Comparison of ENCODE assay signal across 16 mouse cellular contexts in genomic region chr4:109655738-109656137, GRCm38 (mm10).
"Had no signal": no experiment of that assay in that cellular context is flagged by ENCODE, and none has a peak within 500 bp of the region (broad histone marks: within the 10 kb centered on the region; RNA-seq: fewer than 3 reads in every experiment).

No protein-coding gene starts in this region.

- H3K4me3 ChIP-seq: midbrain, embryonic 10.5 days; midbrain, embryonic 13.5 days; neural tube, embryonic 13.5 days; neural tube, embryonic 15.5 days had no signal

- H3K27ac ChIP-seq: midbrain, embryonic 10.5 days; midbrain, embryonic 13.5 days; neural tube, embryonic 13.5 days; neural tube, embryonic 15.5 days had no signal

- H3K9ac ChIP-seq: lung, embryonic 14.5 days; midbrain, embryonic 13.5 days; neural tube, embryonic 13.5 days; neural tube, embryonic 15.5 days had no signal

- ATAC-seq: midbrain, embryonic 13.5 days; midbrain, embryonic 16.5 days had no signal

- H3K9me3 ChIP-seq: midbrain, embryonic 10.5 days; midbrain, embryonic 13.5 days; neural tube, embryonic 13.5 days; neural tube, embryonic 15.5 days had no signal

- H3K36me3 ChIP-seq: midbrain, embryonic 10.5 days; midbrain, embryonic 13.5 days; neural tube, embryonic 13.5 days; neural tube, embryonic 15.5 days had no signal

- H3K4me2 ChIP-seq: lung, embryonic 14.5 days; midbrain, embryonic 13.5 days; neural tube, embryonic 13.5 days; neural tube, embryonic 15.5 days had no signal

- DNase-seq: lung, adult 18-20 months; lung, embryonic 14.5 days; lung, postnatal 10 days; lung, postnatal 4 days; right cerebral cortex, adult 18-20 months; right cerebral cortex, postnatal 25 days; right cerebral cortex, postnatal 4 days; spleen, adult 18-20 months; thymus, adult 18-20 months; thymus, postnatal 14 days; thymus, postnatal 36 days had no signal
